Mouse (Mus musculus) MEL (cell line): ENCODE data around the gene Soga3.

Experiments
- CHD2 ChIP-seq: IDR thresholded peaks from 2 replicates; pipeline ENCODE4 v1.6.1; 2011; ENCODE audit warnings: low read length, improper control_type of control experiment
- CTCF ChIP-seq, 3 experiments: IDR thresholded peaks in 2 of 3; conservative IDR thresholded peaks in 1 of 3; 2 replicates each; pipeline ENCODE4 v1.5.1; 2011 to 2012; ENCODE audit warnings: low read length in 3 of 3, low read depth in 2 of 3, mild to moderate bottlenecking in 2 of 3, improper control_type of control experiment in 1 of 3, inconsistent platforms in 1 of 3, mixed read lengths in 1 of 3, moderate library complexity in 1 of 3; ENCODE audit not compliant: control insufficient read depth in 1 of 3, insufficient read depth in 1 of 3, poor library complexity in 1 of 3, severe bottlenecking in 1 of 3
- EP300 ChIP-seq, 2 experiments: IDR thresholded peaks; 2 replicates each; pipeline ENCODE4 v1.6.1; 2011; ENCODE audit warnings: improper control_type of control experiment in 2 of 2, low read length in 2 of 2, low read depth in 1 of 2, mild to moderate bottlenecking in 1 of 2
- JUND ChIP-seq: IDR thresholded peaks from 2 replicates; pipeline ENCODE4 v1.6.1; 2011; ENCODE audit warnings: low read depth, mild to moderate bottlenecking, improper control_type of control experiment, low read length
- MXI1 ChIP-seq: IDR thresholded peaks from 2 replicates; pipeline ENCODE4 v1.6.1; 2011; ENCODE audit warnings: mild to moderate bottlenecking, low read depth, low read length, improper control_type of control experiment
- POLR2AphosphoS2 ChIP-seq: IDR thresholded peaks from 2 replicates; pipeline ENCODE4 v1.6.1; 2011; ENCODE audit warnings: low read length, improper control_type of control experiment
- UBTF ChIP-seq: IDR thresholded peaks from 2 replicates; pipeline ENCODE4 v1.6.1; 2012; ENCODE audit warnings: low read depth, mild to moderate bottlenecking, inconsistent platforms, low read length, improper control_type of control experiment, moderate library complexity, borderline replicate concordance; ENCODE audit not compliant: insufficient read depth
- USF1 ChIP-seq: IDR thresholded peaks from 2 replicates; pipeline ENCODE4 v1.6.1; 2014; ENCODE audit warnings: low read depth, mild to moderate bottlenecking, inconsistent platforms, low read length, improper control_type of control experiment, moderate library complexity
- USF2 ChIP-seq, 2 experiments: IDR thresholded peaks; 2 replicates each; pipeline ENCODE4 v1.6.1; 2011 to 2012; ENCODE audit warnings: improper control_type of control experiment in 2 of 2, low read length in 2 of 2, borderline replicate concordance in 1 of 2, inconsistent platforms in 1 of 2, low read depth in 1 of 2, mild to moderate bottlenecking in 1 of 2; ENCODE audit not compliant: insufficient read depth in 1 of 2

DNA sequence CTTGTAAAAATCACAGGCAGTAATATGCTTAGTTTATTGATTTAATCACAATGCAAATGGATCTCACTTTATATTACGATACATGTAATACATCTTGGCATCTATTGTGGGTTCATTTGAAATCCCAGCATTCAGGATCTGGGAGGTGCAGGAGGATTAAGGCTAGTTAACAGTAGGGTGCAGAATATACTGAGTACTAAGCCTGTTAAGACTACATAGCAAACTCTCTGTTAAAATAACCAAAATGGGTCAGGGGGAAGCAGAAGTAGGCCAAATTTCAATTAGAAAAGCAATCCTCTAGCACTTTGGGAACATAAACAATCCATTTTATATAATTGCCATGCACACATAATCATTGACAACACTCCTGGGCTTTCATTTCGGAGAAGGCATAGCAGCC lies 30.1 kb downstream of the Soga3 start:
- TF ChIP-seq MXI1 (no peak), USF1 (no peak), CHD2 (no peak), CTCF (IDR thresholded peaks at IDR 0.05 in 2 of 3, conservative IDR thresholded peaks at IDR 0.05 in 1 of 3; ENCODE audit: control insufficient read depth in 1 of 3, insufficient read depth in 1 of 3, low read depth in 2 of 3, low read length in 3 of 3, poor library complexity in 1 of 3, severe bottlenecking in 1 of 3) (no peak), POLR2AphosphoS2 (no peak), JUND (no peak), EP300 (IDR thresholded peaks at IDR 0.05; ENCODE audit: low read depth in 1 of 2, low read length in 2 of 2) (no peak), UBTF (no peak), USF2 (IDR thresholded peaks at IDR 0.05; ENCODE audit: borderline replicate concordance in 1 of 2, insufficient read depth in 1 of 2, low read depth in 1 of 2, low read length in 2 of 2) (no peak)
